Mouse (Mus musculus): ENCODE results near the gene Wdr66. TPM values are rescaled to one million over a fixed set of nuclear protein-coding genes. Genes with fewer than 3 reads are reported as not detected.
A peak's percentile ranks its signal among the peaks of the same experiment; 100 is the strongest.

Wdr66 gene
- total and polyA plus RNA-seq, 3 experiments, result 1.4 to 3.6 TPM; not detected in 1

DNA sequence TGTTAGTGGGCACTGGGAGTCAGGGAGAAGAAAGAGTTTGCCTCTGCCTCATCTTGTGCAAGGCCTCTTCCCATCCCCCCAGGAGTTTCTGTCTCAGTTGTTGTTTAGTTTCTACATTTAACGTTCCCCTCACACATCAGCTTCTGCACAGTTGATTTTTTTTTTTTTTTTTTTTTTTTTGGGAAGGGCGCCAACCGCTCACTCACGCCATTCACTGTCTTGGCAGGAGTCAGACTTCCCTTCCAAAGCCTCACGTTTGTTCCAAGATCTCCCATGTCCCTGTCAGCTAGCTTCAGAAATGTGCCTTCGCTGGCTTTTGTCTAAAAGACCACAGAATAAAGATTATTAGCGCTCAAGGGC lies 25.4 kb downstream of the Wdr66 start:
- no peak overlapping the region for H3K27ac ChIP-seq (ENCODE audit: control insufficient read depth, low read depth, low read length)
- no peaks in the 10 kb centered on the region; a peak in 1 of 4 replicates for H3K36me3 ChIP-seq (ENCODE audit: control insufficient read depth in 1 of 2, insufficient read depth in 2 of 2, low read length in 2 of 2)
- no peaks in the 10 kb centered on the region; a peak in 1 of 4 replicates for H3K4me1 ChIP-seq (ENCODE audit: control insufficient read depth in 1 of 2, insufficient read depth in 2 of 2, low read length in 2 of 2)
- H3K27me3 ChIP-seq (ENCODE audit: control insufficient read depth in 1 of 2, insufficient read depth in 2 of 2, low read length in 2 of 2), result no peaks in the 10 kb centered on the region
- no peak overlapping the region for H3K4me3 ChIP-seq (ENCODE audit: control insufficient read depth in 1 of 2, insufficient read depth in 1 of 2, low read depth in 2 of 2, low read length in 2 of 2)
- no peaks in the 10 kb centered on the region for H3K9me3 ChIP-seq (replicated peaks; ENCODE audit: insufficient read depth, low read length)
- H3K9ac ChIP-seq (ENCODE audit: control insufficient read depth, low read depth, low read length, poor library complexity, severe bottlenecking), result no peak overlapping the region
- no peaks in the 10 kb centered on the region for H3K79me2 ChIP-seq (ENCODE audit: control insufficient read depth, insufficient read depth, low read length, poor library complexity)
- peak; percentile 20 for DNase-seq (ENCODE audit: low read depth, low spot score)
- TF ChIP-seq TBP (IDR thresholded peaks at IDR 0.05; ENCODE audit: low read depth, low read length) (no peak), ZNF384 (IDR thresholded peaks at IDR 0.05; ENCODE audit: low read depth, low read length) (peak; percentile 83), MYB (IDR thresholded peaks at IDR 0.05; ENCODE audit: low read depth, low read length) (no peak)

DNA sequence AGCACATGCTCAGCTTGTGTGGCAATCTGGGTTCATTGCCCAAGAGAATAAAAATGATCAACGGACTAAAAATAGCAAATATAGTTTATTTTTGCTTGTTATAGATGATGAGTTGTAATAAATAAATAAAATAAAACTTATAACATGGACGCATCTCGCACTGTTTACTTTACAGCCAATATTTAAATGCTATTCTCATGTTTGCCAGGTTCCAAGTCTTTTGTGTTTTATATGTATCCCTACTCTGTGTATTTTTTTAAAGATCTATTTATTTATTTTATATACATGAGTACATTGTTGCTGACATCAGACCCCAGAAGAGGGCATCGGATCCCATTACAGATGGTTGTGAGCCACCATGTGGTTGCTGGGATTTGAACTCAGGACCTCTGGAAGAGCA lies 25.8 kb downstream of the Wdr66 start:
- no peak for DNase-seq (ENCODE audit: low read depth, low spot score)
- Histone ChIP-seq H3K9me3 (replicated peaks; ENCODE audit: insufficient read depth, low read length) (no peaks in the 10 kb centered on the region), H3K79me2 (ENCODE audit: control insufficient read depth, insufficient read depth, low read length, poor library complexity) (no peaks in the 10 kb centered on the region), H3K9ac (ENCODE audit: control insufficient read depth, low read depth, low read length, poor library complexity, severe bottlenecking) (no peak overlapping the region), H3K4me1 (ENCODE audit: control insufficient read depth in 1 of 2, insufficient read depth in 2 of 2, low read length in 2 of 2) (no peaks in the 10 kb centered on the region; a peak in 1 of 4 replicates), H3K27me3 (ENCODE audit: control insufficient read depth in 1 of 2, insufficient read depth in 2 of 2, low read length in 2 of 2) (no peaks in the 10 kb centered on the region), H3K4me3 (ENCODE audit: control insufficient read depth in 1 of 2, insufficient read depth in 1 of 2, low read depth in 2 of 2, low read length in 2 of 2) (no peak overlapping the region), H3K36me3 (ENCODE audit: control insufficient read depth in 1 of 2, insufficient read depth in 2 of 2, low read length in 2 of 2) (no peaks in the 10 kb centered on the region; a peak in 1 of 4 replicates), H3K27ac (ENCODE audit: control insufficient read depth, low read depth, low read length) (no peak overlapping the region)
- TF ChIP-seq MAZ (IDR thresholded peaks at IDR 0.05; ENCODE audit: low read depth, low read length) (no peak), E2F4 (IDR thresholded peaks at IDR 0.05; ENCODE audit: borderline replicate concordance, low read depth, low read length) (no peak), CHD2 (IDR thresholded peaks at IDR 0.05; ENCODE audit: low read length) (no peak), ZC3H11A (IDR thresholded peaks at IDR 0.05; ENCODE audit: low read depth, low read length) (no peak), POLR2A (IDR thresholded peaks at IDR 0.05; ENCODE audit: control insufficient read depth in 1 of 2, insufficient read depth in 1 of 2, low read depth in 1 of 2, low read length in 2 of 2, poor library complexity in 1 of 2) (no peak), EP300 (IDR thresholded peaks at IDR 0.05; ENCODE audit: low read depth in 1 of 2, low read length in 2 of 2) (no peak), UBTF (IDR thresholded peaks at IDR 0.05; ENCODE audit: borderline replicate concordance, insufficient read depth, low read depth, low read length) (no peak), NELFE (IDR thresholded peaks at IDR 0.05; ENCODE audit: low read depth, low read length) (no peak), TBP (IDR thresholded peaks at IDR 0.05; ENCODE audit: low read depth, low read length) (no peak), TAL1 (IDR thresholded peaks at IDR 0.05; ENCODE audit: low read length) (no peak), RCOR1 (IDR thresholded peaks at IDR 0.05; ENCODE audit: low read depth, low read length) (no peak)

GRCm38 (mm10) chr5:123279248-123279647 lies 27.3 kb downstream of the Wdr66 start:
- Histone ChIP-seq H3K36me3 (ENCODE audit: control insufficient read depth in 1 of 2, insufficient read depth in 2 of 2, low read length in 2 of 2) (no peaks in the 10 kb centered on the region; a peak in 1 of 4 replicates), H3K27me3 (ENCODE audit: control insufficient read depth in 1 of 2, insufficient read depth in 2 of 2, low read length in 2 of 2) (no peaks in the 10 kb centered on the region), H3K9ac (ENCODE audit: control insufficient read depth, low read depth, low read length, poor library complexity, severe bottlenecking) (no peak overlapping the region), H3K4me3 (ENCODE audit: control insufficient read depth in 1 of 2, insufficient read depth in 1 of 2, low read depth in 2 of 2, low read length in 2 of 2) (no peak overlapping the region), H3K79me2 (ENCODE audit: control insufficient read depth, insufficient read depth, low read length, poor library complexity) (no peaks in the 10 kb centered on the region), H3K9me3 (replicated peaks; ENCODE audit: insufficient read depth, low read length) (no peaks in the 10 kb centered on the region), H3K27ac (ENCODE audit: control insufficient read depth, low read depth, low read length) (no peak overlapping the region), H3K4me1 (ENCODE audit: control insufficient read depth in 1 of 2, insufficient read depth in 2 of 2, low read length in 2 of 2) (no peaks in the 10 kb centered on the region; a peak in 1 of 4 replicates)
- TF ChIP-seq NELFE (IDR thresholded peaks at IDR 0.05; ENCODE audit: low read depth, low read length), result no peak
- no peak for DNase-seq (ENCODE audit: low read depth, low spot score)
